Mouse (Mus musculus) stomach, postnatal 0 days (tissue): ENCODE measurements around the gene Tnfaip1.

Source experiments
- CTCF ChIP-seq: IDR thresholded peaks from 2 replicates; pipeline ENCODE4 v1.5.1; 2016; ENCODE audit warnings: antibody characterized with exemption, low read depth, mild to moderate bottlenecking, moderate library complexity
- EP300 ChIP-seq: optimal IDR thresholded peaks from 2 replicates; pipeline ENCODE3; 2016; ENCODE audit warnings: antibody characterized with exemption

- TF ChIP-seq CTCF (peak; percentile 54), EP300 (no peak)
These were observed 45.3 kb downstream of the Tnfaip1 start for GRCm38 (mm10) chr11:78490781-78491241.
